Mouse (Mus musculus): ENCODE measurements at regions not wholly inside any gene's neighbourhood (a gene's known extent, or its start where the extent isn't known, plus 50 kb on each side); places are given as distances from the start of the nearest gene placed in this dataset.

DNA sequence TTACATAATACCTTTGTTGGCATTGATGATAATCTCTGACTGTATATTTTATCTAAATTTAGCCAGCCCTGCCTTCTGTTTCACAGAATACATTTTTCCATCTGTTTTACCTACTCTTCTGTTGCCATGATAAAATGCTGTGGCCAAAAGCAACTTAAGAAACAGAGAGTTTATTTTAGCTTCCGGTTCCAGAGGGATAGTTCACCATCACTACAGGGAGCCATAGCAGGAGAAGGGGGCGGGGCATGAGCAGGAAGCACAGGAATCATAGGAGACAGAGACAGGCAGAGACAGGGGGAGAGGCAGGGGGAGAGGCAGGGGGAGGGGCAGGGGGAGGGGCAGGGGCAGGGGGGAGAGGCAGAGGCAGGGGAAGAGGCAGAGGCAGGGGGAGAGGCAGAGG, 72.8 kb upstream of the Plcz1 start:
- TF ChIP-seq CTCF (conservative IDR thresholded peaks at IDR 0.05), result no peak
- H3K27ac ChIP-seq, result no peak overlapping the region
- no peak for DNase-seq (ENCODE audit: low spot score in 2 of 2)
- no peak overlapping the region for H3K4me3 ChIP-seq

DNA sequence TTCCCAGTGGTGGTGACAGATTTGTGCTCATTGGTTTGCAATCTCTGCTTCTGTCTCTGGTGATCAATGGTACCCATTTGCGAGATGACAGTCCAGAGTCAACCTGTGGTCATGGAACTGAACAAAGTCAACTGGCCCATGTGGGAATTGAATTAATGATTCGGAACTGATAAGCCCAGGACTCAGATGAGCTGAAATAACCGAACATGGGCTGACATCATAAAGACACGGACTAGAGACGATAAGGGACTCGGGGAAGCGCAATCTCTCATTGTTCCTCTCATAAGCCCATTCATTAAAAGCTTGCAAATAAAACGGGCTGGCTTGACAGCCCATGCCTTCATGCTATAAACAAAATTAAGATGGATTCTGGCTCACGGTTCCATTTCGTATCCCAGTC, 70.8 kb upstream of the Plcz1 start:
- TF ChIP-seq CTCF (conservative IDR thresholded peaks at IDR 0.05), result no peak
- no peak overlapping the region for H3K4me3 ChIP-seq
- no peak for DNase-seq (ENCODE audit: low spot score in 2 of 2)
- no peak overlapping the region for H3K27ac ChIP-seq

DNA sequence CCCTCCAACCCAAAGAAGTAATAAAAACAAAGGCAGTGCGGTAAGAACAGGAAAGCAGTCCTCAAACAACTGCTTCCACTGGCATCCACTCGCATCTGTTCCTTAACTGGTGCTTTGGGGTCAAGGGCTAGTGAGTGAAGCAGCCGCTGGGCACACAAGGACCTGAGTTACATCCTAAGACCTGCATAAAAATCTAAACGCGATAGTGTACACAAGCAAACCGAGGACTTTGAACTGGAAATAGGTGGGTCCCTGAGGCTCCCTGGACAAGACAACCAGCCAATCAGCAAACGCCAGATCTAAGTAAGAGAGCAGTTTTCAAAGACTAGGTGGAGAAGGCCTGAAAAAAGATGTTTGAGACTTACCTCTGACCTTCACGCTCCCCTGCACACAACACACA, 66.8 kb upstream of the Plcz1 start:
- no peak for TF ChIP-seq CTCF (conservative IDR thresholded peaks at IDR 0.05)
- H3K4me3 ChIP-seq, result no peak overlapping the region
- no peak overlapping the region for H3K27ac ChIP-seq
- DNase-seq (ENCODE audit: low spot score in 2 of 2), result no peak

DNA sequence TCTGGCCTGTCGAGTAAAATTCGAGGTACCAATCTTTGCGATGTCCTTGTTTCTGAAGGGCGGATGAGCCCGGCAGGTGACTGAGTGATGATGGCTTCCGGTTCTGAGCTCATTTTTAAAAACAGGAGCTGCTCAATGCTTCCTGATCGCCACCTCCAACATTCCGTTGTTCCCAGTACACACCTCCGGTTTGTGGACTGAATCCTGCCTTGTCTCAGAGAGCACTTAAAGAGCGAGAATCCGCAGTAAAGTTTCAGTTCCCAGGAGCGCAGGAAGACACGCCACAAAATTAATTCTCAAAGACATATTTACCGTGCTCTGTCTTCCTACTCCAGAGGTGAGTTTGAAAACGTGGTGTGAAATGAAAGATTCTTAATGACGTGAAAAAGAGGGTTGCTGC, 66.4 kb upstream of the Plcz1 start:
- no peak overlapping the region for H3K27ac ChIP-seq
- no peak for DNase-seq (ENCODE audit: low spot score in 2 of 2)
- TF ChIP-seq CTCF (conservative IDR thresholded peaks at IDR 0.05), result no peak

DNA sequence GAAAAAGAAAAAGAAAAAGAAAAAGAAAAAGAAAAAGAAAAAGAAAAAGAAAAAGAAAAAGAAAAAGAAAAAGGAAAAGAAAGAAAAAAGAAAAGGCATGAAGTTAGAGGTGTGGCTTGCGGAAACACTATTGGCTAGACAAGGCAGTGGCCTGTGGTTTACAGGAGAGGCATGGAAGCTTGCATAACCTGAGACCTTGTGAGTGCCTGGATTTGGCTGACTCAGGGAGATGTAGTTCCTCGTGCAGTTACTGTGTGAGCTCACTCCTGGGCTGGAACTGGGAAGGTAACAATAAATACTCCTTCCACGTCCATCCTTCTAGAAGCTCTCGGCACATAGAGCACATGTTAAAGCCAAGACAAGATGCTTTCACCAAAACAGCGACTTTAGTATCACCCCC, 64.9 kb upstream of the Plcz1 start:
- no peak overlapping the region for H3K27ac ChIP-seq
- H3K4me3 ChIP-seq, result no peak overlapping the region
- DNase-seq (ENCODE audit: low spot score in 2 of 2), result no peak
- TF ChIP-seq CTCF (conservative IDR thresholded peaks at IDR 0.05), result no peak

More for the DNA sequence above, 66.4 kb upstream of the Plcz1 start:
- no peak overlapping the region for H3K4me3 ChIP-seq

DNA sequence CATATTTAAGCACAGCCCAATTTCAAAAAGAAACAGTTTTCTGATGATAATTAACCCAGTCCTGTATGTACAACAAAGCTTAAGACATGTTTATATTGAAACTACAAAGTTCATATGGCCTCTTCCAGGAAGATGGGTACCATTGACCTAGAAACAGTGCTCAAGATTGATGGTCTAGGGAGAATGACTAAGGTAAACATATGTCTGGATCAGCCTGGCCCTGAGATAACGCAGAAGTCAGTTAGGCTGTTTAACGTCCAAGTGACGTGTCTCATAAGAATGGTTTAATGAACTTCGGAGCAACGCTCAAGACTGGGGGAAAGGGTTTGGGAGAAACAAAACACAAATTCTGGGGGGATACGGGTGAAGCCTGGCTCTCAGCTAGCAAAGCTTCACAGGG, 60.8 kb upstream of the Plcz1 start:
- Histone ChIP-seq H3K4me3 (no peak overlapping the region), H3K27ac (no peak overlapping the region)
- DNase-seq (ENCODE audit: low spot score in 2 of 2), result no peak
- no peak for TF ChIP-seq CTCF (conservative IDR thresholded peaks at IDR 0.05)

DNA sequence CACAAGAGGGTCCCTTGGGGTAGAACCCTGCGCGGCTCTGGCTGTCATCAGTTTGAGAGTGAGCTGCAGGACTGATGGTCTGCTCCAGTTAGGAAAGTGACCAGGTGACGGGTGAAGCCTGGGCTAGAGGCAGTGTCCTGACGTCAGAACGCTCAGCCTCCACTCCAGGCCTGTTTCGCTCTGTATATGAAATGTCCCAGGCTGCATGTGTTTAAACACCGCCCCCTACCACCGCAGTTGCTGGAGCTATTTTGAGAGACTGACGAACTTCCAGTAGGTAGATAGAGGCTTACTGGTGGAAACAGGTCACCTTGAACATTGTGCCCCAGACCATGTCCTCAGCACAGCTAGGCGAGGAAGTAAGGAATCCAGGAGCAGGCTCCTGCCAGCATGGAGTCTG, 54.2 kb upstream of the Plcz1 start:
- no peak for TF ChIP-seq CTCF (conservative IDR thresholded peaks at IDR 0.05)
- Histone ChIP-seq H3K27ac (no peak overlapping the region), H3K4me3 (no peak overlapping the region)
- no peak for DNase-seq (ENCODE audit: low spot score in 2 of 2)
